Mouse (Mus musculus) liver, postnatal 0 days (tissue): ENCODE results near the gene Senp1.

Experiments
- CTCF ChIP-seq: sonication (generic); IDR thresholded peaks from 2 replicates; pipeline ENCODE4 v1.5.1; 2016; ENCODE audit warnings: antibody characterized with exemption, low read depth
- EP300 ChIP-seq: IDR thresholded peaks from 2 replicates; pipeline ENCODE4 v1.6.1; 2016; ENCODE audit warnings: antibody characterized with exemption, low read depth, mild to moderate bottlenecking

DNA sequence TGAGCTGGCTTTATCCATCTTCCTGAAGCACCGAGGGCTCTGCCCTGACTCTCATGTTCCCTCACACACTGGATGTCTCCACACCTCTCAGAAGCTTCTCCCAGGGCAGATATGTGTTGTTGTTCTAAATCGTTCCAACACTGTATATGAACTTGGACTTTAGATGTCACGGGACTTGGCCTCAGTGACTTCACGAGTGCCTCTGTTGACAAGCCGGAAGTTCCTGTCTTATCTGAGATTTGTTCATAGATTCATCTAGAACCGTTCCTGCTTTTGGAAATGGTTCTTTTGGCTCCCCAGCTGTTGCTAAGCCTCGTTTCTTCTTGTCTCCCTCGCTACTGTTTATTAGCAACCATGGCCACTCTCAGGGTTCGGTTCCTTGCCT lies 22.2 kb upstream of the Senp1 start:
- TF ChIP-seq EP300 = no peak
- TF ChIP-seq CTCF = no peak
